Mouse (Mus musculus): ENCODE measurements at regions not wholly inside any gene's neighbourhood (a gene's known extent, or its start where the extent isn't known, plus 50 kb on each side); places are given as distances from the start of the nearest gene placed in this dataset.
"Not testable (repeated sequence)": the region's sequence is repeated elsewhere in the genome, so short reads cannot be mapped to it uniquely, and the experiment has no call there.

DNA sequence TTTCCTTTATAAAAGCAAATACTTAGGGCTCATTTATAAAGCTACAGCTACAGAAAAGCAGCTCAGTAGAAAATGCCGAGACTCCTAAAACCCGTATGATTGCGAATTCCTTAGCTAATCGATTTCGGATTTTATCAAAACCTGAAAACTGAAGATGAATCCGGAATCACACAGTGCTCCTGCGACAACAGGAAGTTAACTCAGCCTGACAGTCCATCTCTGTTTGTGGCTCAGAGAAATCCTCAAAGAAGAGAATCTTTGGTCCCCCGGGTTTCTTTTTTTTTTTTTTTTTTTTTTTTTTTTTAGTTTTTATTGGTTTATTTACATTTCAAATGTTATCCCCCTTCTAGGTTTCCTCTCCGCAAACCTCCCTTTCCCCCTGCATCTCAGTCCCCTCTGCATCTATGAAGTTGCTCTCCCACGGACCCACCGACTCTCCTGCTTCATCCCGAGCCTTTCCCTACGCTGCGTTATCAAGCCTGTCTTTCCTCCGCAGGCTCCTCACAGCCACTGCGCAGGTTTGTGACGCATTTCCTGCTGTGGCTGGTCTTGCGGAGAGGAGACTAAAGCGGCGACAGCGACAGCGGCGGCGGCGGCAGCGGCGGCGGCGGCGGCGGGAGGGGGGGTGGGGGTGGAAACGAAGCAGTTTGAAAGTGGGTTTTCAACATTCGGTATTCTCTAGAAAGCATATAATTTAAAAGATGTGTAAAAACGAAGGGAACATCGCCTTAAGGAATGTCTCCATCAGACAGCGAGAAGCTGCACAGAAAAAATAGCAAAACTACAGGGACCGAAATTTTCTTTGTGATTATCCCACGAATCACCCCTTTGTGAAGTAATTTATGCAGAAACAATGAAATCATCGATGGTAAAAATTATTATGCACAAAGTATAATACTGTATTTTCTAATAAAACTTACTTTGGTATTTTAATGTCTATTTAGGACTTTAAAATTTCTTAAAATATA, 352.3 kb upstream of the Snrpn start:
- 19% methylated on average over 39 of the region's 39 CpGs for WGBS
- Histone ChIP-seq H3K4me3 (replicated peaks; ENCODE audit: low read length) (peak overlapping the region; percentile 33), H3K27ac (peak overlapping the region; percentile 69), H3K4me2 (replicated peaks) (peak overlapping the region; percentile 43), H3K9ac (peak overlapping the region; percentile 44; the same call in 1 of the 2 replicates)
- DNase-seq (ENCODE audit: low spot score) (peak; percentile 53), ATAC-seq (ENCODE audit: low FRiP score) (peak; percentile 97)
- H3K27me3 ChIP-seq (ENCODE audit: control insufficient read depth, insufficient read depth, low read length); H3K4me1 ChIP-seq (replicated peaks; ENCODE audit: control insufficient read depth, insufficient read depth, low read length); H3K9me3 ChIP-seq (ENCODE audit: control insufficient read depth, low read length); H3K36me3 ChIP-seq (replicated peaks; ENCODE audit: control insufficient read depth, insufficient read depth): not testable (repeated sequence)

DNA sequence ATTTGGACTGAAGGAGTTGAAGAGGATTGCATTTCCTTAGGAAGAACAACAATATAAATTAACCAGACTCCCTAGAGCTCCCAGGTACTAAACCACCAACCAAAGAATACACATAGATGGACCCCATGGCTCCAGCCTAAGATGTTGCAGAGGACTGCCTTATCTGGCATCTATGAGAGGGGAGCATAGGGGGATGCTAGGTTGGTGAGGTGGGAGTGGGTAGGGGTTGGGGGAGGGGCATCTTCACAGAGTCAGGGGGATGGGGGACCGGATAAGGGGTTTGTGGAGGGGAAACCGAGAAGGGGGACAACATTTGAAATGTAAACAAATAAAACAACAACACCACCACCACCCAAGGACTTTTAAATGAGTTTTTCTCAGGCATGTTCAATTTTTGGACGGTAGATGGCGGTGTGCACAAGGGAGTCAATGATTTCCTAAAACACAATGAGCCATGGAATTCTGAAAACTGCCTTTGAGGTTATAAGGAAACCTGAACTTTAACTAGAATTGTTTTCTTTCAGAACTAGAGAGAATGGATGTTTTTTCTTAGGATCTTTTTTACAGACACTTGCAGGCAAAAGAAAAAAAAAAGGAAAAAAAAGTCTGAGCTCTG, 347.9 kb upstream of the Snrpn start:
- not testable (repeated sequence) for H3K4me3 ChIP-seq (replicated peaks; ENCODE audit: low read length); H3K9me3 ChIP-seq (ENCODE audit: control insufficient read depth, low read length); ATAC-seq (ENCODE audit: low FRiP score); H3K36me3 ChIP-seq (replicated peaks; ENCODE audit: control insufficient read depth, insufficient read depth); H3K27me3 ChIP-seq (ENCODE audit: control insufficient read depth, insufficient read depth, low read length); H3K27ac ChIP-seq; H3K4me1 ChIP-seq (replicated peaks; ENCODE audit: control insufficient read depth, insufficient read depth, low read length); H3K4me2 ChIP-seq (replicated peaks); H3K9ac ChIP-seq
- WGBS, result 4% methylated on average over 4 of the region's 4 CpGs
- DNase-seq (ENCODE audit: low spot score), result peak; percentile 59

DNA sequence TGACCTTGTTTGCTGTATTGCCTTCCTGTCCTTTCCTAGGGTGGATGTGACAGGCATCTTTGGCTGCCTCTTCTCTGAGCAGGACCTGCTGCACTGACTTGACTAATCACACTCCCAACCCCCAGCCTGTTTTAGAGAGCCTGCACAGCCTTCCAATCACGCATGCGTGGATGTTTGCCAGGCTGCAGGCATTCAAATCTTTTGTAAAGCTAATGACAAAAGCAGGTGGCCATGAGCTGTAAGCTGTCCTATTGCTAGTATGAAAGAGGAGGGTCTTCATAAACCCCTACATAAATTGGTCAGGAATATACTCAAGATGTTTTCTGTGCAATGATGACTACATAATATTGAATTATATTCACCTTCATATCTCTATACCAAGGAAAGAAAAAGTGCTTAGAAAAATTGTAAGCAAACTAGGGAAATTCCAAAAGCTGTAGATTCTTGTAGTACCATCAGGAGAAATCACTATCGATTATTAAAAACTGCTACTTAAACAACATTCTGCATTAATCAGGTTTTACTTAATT, 310.1 kb upstream of the Snrpn start:
- Histone ChIP-seq H3K4me3 (replicated peaks; ENCODE audit: low read length) (peak overlapping the region; percentile 12; the same call in 1 of the 2 replicates), H3K4me2 (replicated peaks) (peak overlapping the region; percentile 43), H3K9ac (0 out of 2 replicates have a peak overlapping the region, but pooled peaks have one; percentile 36), H3K27ac (peak overlapping the region; percentile 82)
- not testable (repeated sequence) for H3K27me3 ChIP-seq (ENCODE audit: control insufficient read depth, insufficient read depth, low read length); DNase-seq (ENCODE audit: low spot score); H3K36me3 ChIP-seq (replicated peaks; ENCODE audit: control insufficient read depth, insufficient read depth); H3K4me1 ChIP-seq (replicated peaks; ENCODE audit: control insufficient read depth, insufficient read depth, low read length); H3K9me3 ChIP-seq (ENCODE audit: control insufficient read depth, low read length)
- peak; percentile 53; the same call in 1 of the 2 replicates for ATAC-seq (ENCODE audit: low FRiP score)
- WGBS, result 63% methylated on average over 3 of the region's 3 CpGs

DNA sequence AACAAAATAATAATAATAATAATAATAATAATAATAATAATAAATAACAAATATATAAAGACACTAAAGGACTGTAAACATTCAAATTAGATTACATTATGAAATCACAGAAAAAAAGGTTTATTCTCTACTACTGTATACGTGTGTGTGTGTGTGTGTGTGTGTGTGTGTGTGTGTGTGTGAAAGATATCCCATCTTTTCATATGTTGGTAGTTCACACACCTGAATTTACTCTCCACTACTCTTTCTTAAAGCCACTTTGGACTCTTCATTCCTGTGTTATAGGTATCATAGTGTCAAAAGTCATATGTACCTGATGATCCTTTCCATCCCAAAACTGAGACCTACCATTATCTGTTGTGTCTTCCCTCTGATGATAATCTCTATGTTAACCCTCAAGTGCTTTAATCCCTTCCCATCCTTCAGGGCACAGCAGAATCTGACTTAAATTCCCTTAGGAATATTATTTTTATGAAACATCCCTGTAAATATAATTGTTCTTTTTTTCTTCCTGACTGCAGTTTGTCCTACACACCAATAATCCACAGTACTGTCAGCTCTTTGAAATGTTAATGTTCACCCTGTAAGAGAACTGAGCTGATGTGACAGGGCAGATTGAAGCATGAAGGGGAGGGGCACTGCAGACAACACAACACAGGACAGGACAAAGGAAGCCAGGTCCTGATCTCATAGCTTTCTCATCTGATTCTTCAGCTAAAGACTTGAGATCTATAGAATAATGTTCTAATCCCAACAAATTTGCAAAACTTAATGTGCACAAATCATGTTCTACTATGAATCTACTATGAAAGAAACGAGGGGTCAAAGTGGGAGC, 309.4 kb upstream of the Snrpn start:
- H3K4me1 ChIP-seq (replicated peaks; ENCODE audit: control insufficient read depth, insufficient read depth, low read length); H3K9me3 ChIP-seq (ENCODE audit: control insufficient read depth, low read length); H3K36me3 ChIP-seq (replicated peaks; ENCODE audit: control insufficient read depth, insufficient read depth); H3K27me3 ChIP-seq (ENCODE audit: control insufficient read depth, insufficient read depth, low read length): not testable (repeated sequence)
- H3K4me2 ChIP-seq (replicated peaks), result peak overlapping the region; percentile 43
- H3K9ac ChIP-seq, result peak overlapping the region; percentile 36; the same call in 1 of the 2 replicates
- WGBS, result 44% methylated on average over 2 of the region's 2 CpGs
- DNase-seq (ENCODE audit: low spot score) (peak; percentile 49), ATAC-seq (ENCODE audit: low FRiP score) (peak; percentile 75; the same call in 1 of the 2 replicates)
- peak overlapping the region; percentile 12; the same call in 1 of the 2 replicates for H3K4me3 ChIP-seq (replicated peaks; ENCODE audit: low read length)
- H3K27ac ChIP-seq, result peak overlapping the region; percentile 82

DNA sequence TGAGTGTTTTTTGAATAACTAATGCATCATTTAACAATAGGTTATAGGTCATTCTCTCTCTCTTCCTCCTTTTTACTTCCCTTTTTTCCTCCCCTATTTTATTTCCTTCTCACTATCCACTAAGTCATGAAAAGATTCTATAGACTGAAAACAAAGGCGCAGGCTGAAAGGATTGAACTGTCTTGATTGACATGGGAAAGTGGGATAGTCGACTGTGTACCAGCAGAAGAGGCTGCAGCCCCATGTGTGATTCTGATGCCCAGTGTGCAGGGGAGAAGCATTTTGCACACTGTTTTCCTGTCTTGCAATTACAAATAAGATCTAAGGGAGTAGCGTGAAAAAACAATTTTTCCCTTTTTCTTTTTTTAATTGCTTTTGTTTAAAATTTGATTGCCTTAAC, 298.8 kb upstream of the Snrpn start:
- Histone ChIP-seq H3K27ac (no peak overlapping the region), H3K4me1 (replicated peaks; ENCODE audit: control insufficient read depth, insufficient read depth, low read length) (no peaks in the 10 kb centered on the region), H3K4me3 (replicated peaks; ENCODE audit: low read length) (no peak overlapping the region), H3K9me3 (ENCODE audit: control insufficient read depth, low read length) (no peaks in the 10 kb centered on the region), H3K9ac (no peak overlapping the region), H3K4me2 (replicated peaks) (no peak overlapping the region), H3K27me3 (ENCODE audit: control insufficient read depth, insufficient read depth, low read length) (no peaks in the 10 kb centered on the region), H3K36me3 (replicated peaks; ENCODE audit: control insufficient read depth, insufficient read depth) (no peaks in the 10 kb centered on the region)
- 33% methylated on average over 3 of the region's 3 CpGs for WGBS
- DNase-seq (ENCODE audit: low spot score) (no peak), ATAC-seq (ENCODE audit: low FRiP score) (no peak)

DNA sequence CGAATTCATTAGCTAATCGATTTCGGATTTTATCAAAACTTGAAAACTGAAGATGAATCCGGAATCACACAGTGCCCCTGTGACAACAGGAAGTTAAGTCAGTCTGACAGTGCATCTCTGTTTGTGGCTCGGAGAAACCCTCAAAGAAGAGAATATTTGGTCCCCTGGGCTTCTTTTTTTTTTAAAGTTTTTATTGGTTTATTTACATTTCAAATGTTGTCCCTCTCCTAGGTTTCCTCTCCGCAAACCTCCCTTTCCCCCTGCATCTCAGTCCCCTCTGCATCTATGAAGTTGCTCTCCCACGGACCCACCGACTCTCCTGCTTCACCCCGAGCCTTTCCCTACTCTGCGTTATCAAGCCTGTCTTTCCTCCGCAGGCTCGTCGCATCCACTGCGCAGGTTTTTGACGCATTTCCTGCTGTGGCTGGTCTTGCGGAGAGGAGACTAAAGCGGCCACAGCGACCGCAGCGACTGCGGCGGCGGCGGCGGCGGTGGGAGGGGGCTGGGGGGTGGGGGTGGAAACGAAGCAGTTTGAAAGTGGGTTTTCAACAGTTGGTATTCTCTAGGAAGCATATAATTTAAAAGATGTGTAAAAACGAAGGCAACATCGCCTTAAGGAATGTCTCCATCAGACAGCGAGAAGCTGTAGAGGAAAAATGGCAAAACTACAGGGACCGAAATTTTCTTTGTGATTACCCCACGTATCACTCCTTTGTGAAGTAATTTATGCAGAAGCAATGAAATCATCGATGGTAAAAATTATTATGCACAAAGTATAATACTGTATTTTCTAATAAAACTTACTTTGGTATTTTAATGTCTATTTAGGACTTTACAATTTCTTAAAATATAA, 251.2 kb upstream of the Snrpn start:
- Histone ChIP-seq H3K4me2 (replicated peaks) (peak overlapping the region; percentile 41), H3K4me3 (replicated peaks; ENCODE audit: low read length) (peak overlapping the region; percentile 34), H3K27ac (peak overlapping the region; percentile 80), H3K9ac (peak overlapping the region; percentile 50)
- DNase-seq (ENCODE audit: low spot score) (peak; percentile 81), ATAC-seq (ENCODE audit: low FRiP score) (peak; percentile 96)
- not testable (repeated sequence) for H3K27me3 ChIP-seq (ENCODE audit: control insufficient read depth, insufficient read depth, low read length); H3K4me1 ChIP-seq (replicated peaks; ENCODE audit: control insufficient read depth, insufficient read depth, low read length); H3K9me3 ChIP-seq (ENCODE audit: control insufficient read depth, low read length); H3K36me3 ChIP-seq (replicated peaks; ENCODE audit: control insufficient read depth, insufficient read depth)
- WGBS, result 19% methylated on average over 33 of the region's 33 CpGs

DNA sequence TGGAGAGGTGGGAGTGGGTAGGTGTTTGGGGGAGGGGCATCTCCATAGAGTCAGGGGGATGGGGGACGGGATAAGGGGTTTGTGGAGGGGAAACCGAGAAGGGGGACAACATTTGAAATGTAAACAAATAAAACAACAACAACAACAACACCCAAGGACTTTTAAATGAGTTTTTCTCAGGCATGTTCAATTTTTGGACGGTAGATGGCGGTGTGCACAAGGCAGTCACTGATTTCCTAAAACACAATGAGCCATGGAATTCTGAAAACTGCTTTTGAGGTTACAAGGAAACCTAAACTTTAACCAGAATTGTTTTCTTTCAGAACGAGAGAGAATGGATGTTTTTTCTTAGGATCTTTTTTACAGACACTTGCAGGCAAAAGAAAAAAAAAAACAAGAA, 246.9 kb upstream of the Snrpn start:
- not testable (repeated sequence) for H3K9ac ChIP-seq; H3K27me3 ChIP-seq (ENCODE audit: control insufficient read depth, insufficient read depth, low read length); H3K36me3 ChIP-seq (replicated peaks; ENCODE audit: control insufficient read depth, insufficient read depth); H3K4me1 ChIP-seq (replicated peaks; ENCODE audit: control insufficient read depth, insufficient read depth, low read length); ATAC-seq (ENCODE audit: low FRiP score); H3K4me3 ChIP-seq (replicated peaks; ENCODE audit: low read length); H3K4me2 ChIP-seq (replicated peaks); H3K27ac ChIP-seq; H3K9me3 ChIP-seq (ENCODE audit: control insufficient read depth, low read length)
- peak; percentile 39 for DNase-seq (ENCODE audit: low spot score)
- 4% methylated on average over 5 of the region's 5 CpGs for WGBS

DNA sequence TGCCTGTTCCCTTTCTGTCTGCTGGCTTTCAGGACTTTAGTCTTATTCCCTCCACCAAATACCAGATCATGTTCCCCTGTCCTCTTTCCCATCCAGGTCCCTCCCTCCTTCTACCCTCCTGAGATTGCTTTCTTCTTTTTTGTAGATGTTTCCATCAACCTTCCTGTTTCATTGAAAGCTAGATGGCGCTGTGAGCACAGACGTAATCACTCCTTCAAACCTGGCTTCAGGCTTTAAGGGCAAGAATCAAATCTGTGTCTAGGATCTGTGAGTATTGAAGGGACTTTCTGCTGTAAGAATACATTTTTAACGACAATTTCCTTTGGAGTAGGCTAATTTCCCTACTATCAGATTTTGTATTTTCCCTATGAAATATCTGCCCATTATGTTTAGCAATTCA, 234.0 kb upstream of the Snrpn start:
- not testable (repeated sequence) for DNase-seq (ENCODE audit: low spot score); H3K4me1 ChIP-seq (replicated peaks; ENCODE audit: control insufficient read depth, insufficient read depth, low read length); H3K36me3 ChIP-seq (replicated peaks; ENCODE audit: control insufficient read depth, insufficient read depth); H3K27ac ChIP-seq; H3K9ac ChIP-seq; H3K4me2 ChIP-seq (replicated peaks); H3K4me3 ChIP-seq (replicated peaks; ENCODE audit: low read length); H3K9me3 ChIP-seq (ENCODE audit: control insufficient read depth, low read length); H3K27me3 ChIP-seq (ENCODE audit: control insufficient read depth, insufficient read depth, low read length); ATAC-seq (ENCODE audit: low FRiP score)
- 22% methylated on average over 3 of the region's 3 CpGs for WGBS
